Mouse (Mus musculus): ENCODE results near the gene Spag8. TPM values are rescaled to one million over a fixed set of nuclear protein-coding genes. Genes with fewer than 3 reads are reported as not detected.
A peak's percentile ranks its signal among the peaks of the same experiment; 100 is the strongest.

Gene Spag8
- polyA plus RNA-seq, 1 experiment from 2014 or later: 1.7 TPM

DNA sequence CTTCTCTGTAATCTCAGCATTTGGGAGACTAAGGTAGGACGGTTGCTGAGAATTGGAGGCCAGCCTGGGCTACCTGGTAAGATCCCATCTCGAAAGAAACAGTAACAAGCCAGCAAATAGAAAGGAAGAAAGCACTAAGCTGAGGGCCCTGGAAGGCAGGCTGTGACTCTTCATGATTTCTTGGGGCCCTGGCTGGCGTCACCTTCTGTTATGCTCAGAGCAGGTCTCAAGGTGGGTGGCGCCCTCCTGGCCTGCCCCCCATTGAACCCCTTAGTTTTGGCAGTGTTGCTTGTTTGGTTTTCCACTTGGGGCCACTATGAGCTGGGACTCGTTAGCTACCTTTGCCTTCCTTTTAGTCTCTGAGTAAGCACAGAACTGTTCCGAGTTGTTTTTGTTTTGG, 16.6 kb downstream of the Spag8 start:
- no peaks in the 10 kb centered on the region for H3K9me3 ChIP-seq (ENCODE audit: control insufficient read depth, low read length)
- no peak overlapping the region for H3K27ac ChIP-seq (ENCODE audit: low read depth, low read length)
- no peak for ATAC-seq (replicated peaks; ENCODE audit: low FRiP score)
- peaks cover 6% of the 10 kb centered on the region for H3K27me3 ChIP-seq (ENCODE audit: control insufficient read depth, insufficient read depth, low read length)
- H3K36me3 ChIP-seq (ENCODE audit: control insufficient read depth, insufficient read depth, low read length): no peaks in the 10 kb centered on the region
- peaks cover 5% of the 10 kb centered on the region for H3K4me1 ChIP-seq (replicated peaks; ENCODE audit: control insufficient read depth, insufficient read depth, low read length)
- H3K9ac ChIP-seq (ENCODE audit: low read length): no peak overlapping the region
- no peak overlapping the region for H3K4me2 ChIP-seq (ENCODE audit: low read depth, low read length, severe bottlenecking)
- WGBS: 72% methylated on average over 6 of the region's 6 CpGs
- no peak overlapping the region for H3K4me3 ChIP-seq (ENCODE audit: low read depth, low read length)
- peak; percentile 30 for DNase-seq (ENCODE audit: low spot score)

DNA sequence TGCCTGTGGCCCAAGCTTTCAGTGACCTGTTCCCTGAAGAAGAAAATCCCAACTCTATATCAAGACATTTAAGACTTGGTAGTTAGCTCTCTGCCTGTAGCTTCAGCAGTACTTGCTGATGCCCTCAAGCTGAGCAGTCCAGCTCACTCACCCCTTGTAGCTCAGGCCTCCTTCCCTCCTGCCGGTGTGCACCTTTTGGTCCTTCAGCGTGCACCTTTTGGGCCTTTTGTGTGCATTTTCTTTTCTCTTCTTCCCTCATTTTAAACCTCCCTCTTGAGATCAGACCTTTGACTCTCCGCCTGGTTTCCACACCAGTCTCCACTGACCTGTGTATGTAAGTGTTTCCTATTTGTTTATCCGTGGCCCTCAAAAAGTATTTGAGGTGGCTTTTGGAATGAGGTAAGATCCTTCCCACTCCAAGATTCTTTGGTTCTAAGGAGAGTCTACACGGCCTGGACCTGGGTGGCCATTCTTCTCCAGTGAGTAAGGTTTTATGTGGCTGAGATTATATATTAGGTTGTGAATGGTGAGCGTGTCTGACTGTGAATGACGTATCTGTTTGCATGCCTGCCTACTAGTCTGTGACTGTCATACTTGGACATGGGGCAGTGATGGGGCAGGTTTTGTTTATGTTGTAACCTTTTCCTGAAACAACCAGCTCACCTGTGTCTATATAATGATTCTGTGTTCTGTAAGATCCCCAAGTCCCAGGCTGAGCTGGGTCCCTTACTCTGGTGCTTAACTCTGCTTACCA, 18.6 kb downstream of the Spag8 start:
- H3K4me3 ChIP-seq (ENCODE audit: low read depth, low read length): no peak overlapping the region
- peaks cover 10% of the 10 kb centered on the region for H3K4me1 ChIP-seq (replicated peaks; ENCODE audit: control insufficient read depth, insufficient read depth, low read length)
- H3K9ac ChIP-seq (ENCODE audit: low read length): no peak overlapping the region
- no peak overlapping the region for H3K4me2 ChIP-seq (ENCODE audit: low read depth, low read length, severe bottlenecking)
- no peak for ATAC-seq (replicated peaks; ENCODE audit: low FRiP score)
- 87% methylated on average over 7 of the region's 7 CpGs for WGBS
- peak; percentile 30 for DNase-seq (ENCODE audit: low spot score)
- H3K27me3 ChIP-seq (ENCODE audit: control insufficient read depth, insufficient read depth, low read length): peaks cover 6% of the 10 kb centered on the region
- H3K9me3 ChIP-seq (ENCODE audit: control insufficient read depth, low read length): no peaks in the 10 kb centered on the region
- H3K36me3 ChIP-seq (ENCODE audit: control insufficient read depth, insufficient read depth, low read length): no peaks in the 10 kb centered on the region
- H3K27ac ChIP-seq (ENCODE audit: low read depth, low read length): no peak overlapping the region

DNA sequence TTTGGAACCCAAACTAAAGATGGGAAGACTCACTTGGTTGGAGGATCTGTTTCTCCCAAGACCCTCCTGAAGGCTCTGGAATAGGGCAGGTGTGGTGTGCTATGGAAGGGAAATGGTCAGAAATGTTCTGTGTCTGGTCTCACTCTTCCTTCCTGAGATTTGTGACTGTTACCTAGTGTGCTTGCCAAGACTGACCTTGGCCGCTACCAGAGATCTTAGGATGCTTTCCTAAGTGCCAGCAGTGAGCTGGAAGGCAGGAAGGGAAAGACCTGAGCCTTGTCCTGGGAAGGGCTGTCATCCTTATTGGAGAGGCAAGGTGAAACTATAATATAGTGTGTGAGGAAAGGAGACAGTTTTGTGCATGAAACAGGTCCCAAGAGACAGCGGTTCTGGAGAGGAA, 19.7 kb downstream of the Spag8 start:
- no peak overlapping the region for H3K9ac ChIP-seq (ENCODE audit: low read length)
- no peak overlapping the region for H3K4me2 ChIP-seq (ENCODE audit: low read depth, low read length, severe bottlenecking)
- H3K27ac ChIP-seq (ENCODE audit: low read depth, low read length): no peak overlapping the region
- DNase-seq (ENCODE audit: low spot score) (peak; percentile 37), ATAC-seq (replicated peaks; ENCODE audit: low FRiP score) (no peak)
- H3K27me3 ChIP-seq (ENCODE audit: control insufficient read depth, insufficient read depth, low read length): peaks cover 6% of the 10 kb centered on the region
- H3K4me1 ChIP-seq (replicated peaks; ENCODE audit: control insufficient read depth, insufficient read depth, low read length): peaks cover 10% of the 10 kb centered on the region
- WGBS: 95% methylated on average over 2 of the region's 2 CpGs
- H3K36me3 ChIP-seq (ENCODE audit: control insufficient read depth, insufficient read depth, low read length): no peaks in the 10 kb centered on the region
- H3K9me3 ChIP-seq (ENCODE audit: control insufficient read depth, low read length): no peaks in the 10 kb centered on the region
- H3K4me3 ChIP-seq (ENCODE audit: low read depth, low read length): no peak overlapping the region

- H3K36me3 ChIP-seq (ENCODE audit: control insufficient read depth, insufficient read depth, low read length): no peaks in the 10 kb centered on the region
- no peak overlapping the region for H3K4me3 ChIP-seq (ENCODE audit: low read depth, low read length)
- peak; percentile 55 for DNase-seq (ENCODE audit: low spot score)
- peak overlapping the region; percentile 5; the same call in 1 of the 2 replicates for H3K4me2 ChIP-seq (ENCODE audit: low read depth, low read length, severe bottlenecking)
- H3K27me3 ChIP-seq (ENCODE audit: control insufficient read depth, insufficient read depth, low read length): peaks cover 6% of the 10 kb centered on the region
- H3K9me3 ChIP-seq (ENCODE audit: control insufficient read depth, low read length): no peaks in the 10 kb centered on the region
- peaks cover 10% of the 10 kb centered on the region for H3K4me1 ChIP-seq (replicated peaks; ENCODE audit: control insufficient read depth, insufficient read depth, low read length)
- no peak for ATAC-seq (replicated peaks; ENCODE audit: low FRiP score)
- WGBS: 81% methylated on average over 8 of the region's 8 CpGs
- no peak overlapping the region for H3K9ac ChIP-seq (ENCODE audit: low read length)
- no peak overlapping the region for H3K27ac ChIP-seq (ENCODE audit: low read depth, low read length)
These were observed 20.1 kb downstream of the Spag8 start for GRCm38 (mm10) chr4:43633296-43633695.

DNA sequence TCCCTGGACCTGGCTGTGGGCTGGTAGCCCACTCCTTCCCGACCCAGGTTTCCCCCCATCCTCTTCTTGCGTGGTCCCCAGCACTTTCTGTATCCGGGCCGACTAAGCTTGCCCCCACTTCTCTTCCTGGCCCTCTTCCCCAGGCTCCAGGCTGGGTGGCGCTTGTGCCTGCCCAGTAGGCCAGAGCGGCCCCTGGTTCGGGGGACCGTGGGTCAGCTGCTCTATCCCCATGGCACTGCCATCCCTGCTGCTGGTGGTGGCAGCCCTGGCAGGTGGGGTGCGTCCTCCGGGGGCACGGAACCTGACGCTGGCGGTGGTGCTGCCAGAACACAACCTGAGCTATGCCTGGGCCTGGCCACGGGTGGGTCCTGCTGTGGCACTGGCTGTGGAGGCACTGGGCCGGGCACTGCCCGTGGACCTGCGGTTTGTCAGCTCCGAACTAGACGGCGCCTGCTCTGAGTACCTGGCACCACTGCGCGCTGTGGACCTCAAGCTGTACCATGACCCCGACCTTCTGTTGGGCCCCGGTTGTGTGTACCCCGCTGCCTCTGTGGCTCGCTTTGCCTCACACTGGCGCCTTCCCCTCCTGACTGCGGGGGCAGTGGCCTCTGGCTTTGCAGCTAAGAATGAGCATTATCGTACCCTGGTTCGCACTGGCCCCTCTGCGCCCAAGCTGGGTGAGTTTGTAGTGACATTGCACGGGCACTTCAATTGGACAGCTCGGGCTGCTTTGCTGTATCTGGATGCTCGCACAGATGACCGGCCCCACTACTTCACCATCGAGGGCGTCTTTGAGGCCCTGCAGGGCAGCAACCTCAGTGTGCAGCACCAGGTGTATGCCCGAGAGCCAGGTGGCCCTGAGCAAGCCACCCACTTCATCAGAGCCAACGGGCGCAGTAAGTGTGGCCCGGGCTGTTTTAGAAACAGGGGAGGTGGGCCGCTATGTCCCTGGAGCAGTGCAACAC, 21.2 kb downstream of the Spag8 start:
- peak; percentile 61 for DNase-seq (ENCODE audit: low spot score)
- Histone ChIP-seq H3K27me3 (ENCODE audit: control insufficient read depth, insufficient read depth, low read length) (peaks cover 6% of the 10 kb centered on the region), H3K27ac (ENCODE audit: low read depth, low read length) (no peak overlapping the region), H3K4me3 (ENCODE audit: low read depth, low read length) (peak overlapping the region; percentile 64), H3K36me3 (ENCODE audit: control insufficient read depth, insufficient read depth, low read length) (no peaks in the 10 kb centered on the region), H3K4me2 (ENCODE audit: low read depth, low read length, severe bottlenecking) (peak overlapping the region; percentile 90), H3K9me3 (ENCODE audit: control insufficient read depth, low read length) (no peaks in the 10 kb centered on the region), H3K9ac (ENCODE audit: low read length) (peak overlapping the region; percentile 90), H3K4me1 (replicated peaks; ENCODE audit: control insufficient read depth, insufficient read depth, low read length) (peaks cover 10% of the 10 kb centered on the region)
- 0 out of 2 replicates have a peak, but pooled peaks have one; percentile 17 for ATAC-seq (replicated peaks; ENCODE audit: low FRiP score)
- 45% methylated on average over 42 of the region's 42 CpGs for WGBS

DNA sequence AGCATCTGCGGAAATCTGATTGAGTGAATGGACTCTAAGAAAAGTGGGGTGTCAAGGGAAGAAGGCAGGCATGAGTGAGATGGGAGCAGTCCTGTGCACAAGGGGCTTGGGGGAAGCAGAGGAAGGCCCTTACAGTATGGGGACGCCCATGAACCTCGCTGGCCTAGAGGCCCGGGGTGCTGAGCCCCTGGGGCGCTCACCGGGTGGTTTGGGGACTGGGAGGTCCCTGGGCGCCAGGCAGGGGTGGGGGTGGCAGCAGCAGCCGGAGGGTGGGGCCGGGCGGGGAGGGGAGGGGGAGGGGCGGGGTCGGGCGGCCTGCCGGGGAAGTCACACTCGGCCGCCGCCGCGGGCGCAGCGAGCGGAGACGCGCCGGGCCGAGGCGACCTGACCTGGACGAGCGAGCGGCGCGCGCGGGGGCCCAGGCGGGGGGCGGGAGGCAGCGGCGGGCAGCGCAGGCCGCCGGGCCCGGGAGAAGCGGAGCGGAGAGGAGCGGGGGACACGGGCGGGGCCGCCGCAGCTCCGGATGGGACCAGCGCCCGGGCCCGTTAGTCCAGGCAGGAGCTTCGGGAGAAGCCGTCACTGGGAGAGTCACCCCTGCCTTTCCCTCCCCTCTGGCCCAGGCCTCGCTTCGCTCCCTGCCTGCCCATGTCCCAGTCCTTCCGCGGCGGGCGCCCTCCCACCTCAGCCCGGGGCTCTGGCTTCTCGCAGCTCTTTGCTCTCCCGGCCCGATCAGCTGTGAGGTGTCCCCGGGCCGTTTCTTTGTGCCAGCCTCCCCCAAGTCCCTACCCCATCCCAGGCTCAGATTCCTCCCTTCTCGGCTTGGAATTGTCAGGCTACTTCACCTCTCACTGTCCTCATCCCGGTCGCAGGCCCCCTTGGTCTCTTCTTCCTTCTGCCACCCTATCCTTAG, 22.1 kb downstream of the Spag8 start, which contains the start of gene Npr2:
Gene Npr2, plus strand, starts transcription at position 890 of the 910 bp plus-strand sequence.
- ATAC-seq (replicated peaks; ENCODE audit: low FRiP score) (peak; percentile 42; the same call in 1 of the 2 replicates), DNase-seq (ENCODE audit: low spot score) (peak; percentile 79)
- Histone ChIP-seq H3K27me3 (ENCODE audit: control insufficient read depth, insufficient read depth, low read length) (peaks cover 6% of the 10 kb centered on the region), H3K4me1 (replicated peaks; ENCODE audit: control insufficient read depth, insufficient read depth, low read length) (peaks cover 10% of the 10 kb centered on the region), H3K27ac (ENCODE audit: low read depth, low read length) (peak within 1 kb of the TSS; percentile 50), H3K4me3 (ENCODE audit: low read depth, low read length) (peak within 1 kb of the TSS; percentile 64), H3K9me3 (ENCODE audit: control insufficient read depth, low read length) (no peaks in the 10 kb centered on the region), H3K36me3 (ENCODE audit: control insufficient read depth, insufficient read depth, low read length) (no peaks in the 10 kb centered on the region), H3K9ac (ENCODE audit: low read length) (peak within 1 kb of the TSS; percentile 90), H3K4me2 (ENCODE audit: low read depth, low read length, severe bottlenecking) (peak within 1 kb of the TSS; percentile 90)
- under 1% methylated on average over 58 of the region's 70 CpGs for WGBS

DNA sequence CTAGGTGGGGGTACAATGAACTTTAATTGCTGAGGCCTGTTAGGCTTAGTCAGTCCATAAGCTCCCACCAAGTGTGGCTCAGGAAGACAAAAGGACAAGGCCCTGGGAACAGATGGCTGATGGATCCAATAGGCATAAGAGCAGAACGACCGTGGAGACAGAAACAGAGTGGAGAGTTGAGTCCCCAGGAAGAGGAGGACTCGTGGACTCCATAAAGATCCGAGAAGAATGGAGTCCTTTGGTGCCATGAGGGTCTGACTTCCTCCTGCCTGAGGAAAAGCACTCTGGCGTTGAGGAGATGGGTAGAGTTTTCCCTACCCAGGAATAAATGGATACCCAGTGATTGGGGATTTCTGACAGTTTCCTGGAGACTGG, 22.7 kb downstream of the Spag8 start:
- H3K4me1 ChIP-seq (replicated peaks; ENCODE audit: control insufficient read depth, insufficient read depth, low read length): peaks cover 10% of the 10 kb centered on the region
- H3K4me3 ChIP-seq (ENCODE audit: low read depth, low read length): peak overlapping the region; percentile 64
- peak overlapping the region; percentile 90; the same call in 1 of the 2 replicates for H3K9ac ChIP-seq (ENCODE audit: low read length)
- peaks cover under 1% of the 10 kb centered on the region; the same call in 1 of the 2 replicates for H3K9me3 ChIP-seq (ENCODE audit: control insufficient read depth, low read length)
- peak overlapping the region; percentile 50; the same call in 1 of the 2 replicates for H3K27ac ChIP-seq (ENCODE audit: low read depth, low read length)
- peak; percentile 52 for DNase-seq (ENCODE audit: low spot score)
- H3K36me3 ChIP-seq (ENCODE audit: control insufficient read depth, insufficient read depth, low read length): no peaks in the 10 kb centered on the region
- 21% methylated on average over 5 of the region's 5 CpGs for WGBS
- peak; percentile 31; the same call in 1 of the 2 replicates for ATAC-seq (replicated peaks; ENCODE audit: low FRiP score)
- peak overlapping the region; percentile 90 for H3K4me2 ChIP-seq (ENCODE audit: low read depth, low read length, severe bottlenecking)
- peaks cover 6% of the 10 kb centered on the region for H3K27me3 ChIP-seq (ENCODE audit: control insufficient read depth, insufficient read depth, low read length)
